Mouse (Mus musculus) limb, embryonic 12.5 days (tissue): ENCODE data around the gene Iqca. TPM values are rescaled to one million over a fixed set of nuclear protein-coding genes. Genes with fewer than 3 reads are reported as not detected.

ENCODE experiments used
- ATAC-seq: fragments of 200-750 bp; cut with Nextera tagmentation; 2 replicates; pipeline ENCODE4 v1.8.0; 2017; ENCODE audit warnings: low read depth, moderate TSS enrichment; ENCODE audit not compliant: insufficient number of reproducible peaks, insufficient read depth, low FRiP score, low TSS enrichment
- H3K27ac ChIP-seq: fragments of 300-500 bp; sonication (generic); 2 replicates; pipeline ENCODE4 v1.5.1; 2016; ENCODE audit warnings: mild to moderate bottlenecking, moderate library complexity
- H3K27me3 ChIP-seq: fragments of 300-500 bp; sonication (generic); 2 replicates; pipeline ENCODE4 v1.6.1; 2016; ENCODE audit warnings: mild to moderate bottlenecking, moderate library complexity
- H3K36me3 ChIP-seq: fragments of 300-500 bp; sonication (generic); 2 replicates; pipeline ENCODE4 v1.6.1; 2016; ENCODE audit warnings: mild to moderate bottlenecking, moderate library complexity
- H3K4me1 ChIP-seq: fragments of 300-500 bp; sonication (generic); replicated peaks from 2 replicates; pipeline ENCODE4 v1.6.1; 2016
- H3K4me2 ChIP-seq: fragments of 300-500 bp; sonication (generic); 2 replicates; pipeline ENCODE4 v1.6.1; 2016; ENCODE audit warnings: mild to moderate bottlenecking, moderate library complexity
- H3K4me3 ChIP-seq: fragments of 300-500 bp; sonication (generic); replicated peaks from 2 replicates; pipeline ENCODE4 v1.5.1; 2016; ENCODE audit warnings: mild to moderate bottlenecking
- H3K9ac ChIP-seq: fragments of 300-500 bp; sonication (generic); replicated peaks from 2 replicates; pipeline ENCODE4 v1.6.1; 2016; ENCODE audit warnings: mild to moderate bottlenecking, moderate library complexity
- H3K9me3 ChIP-seq: fragments of 300-500 bp; sonication (generic); 2 replicates; pipeline ENCODE4 v1.6.1; 2016; ENCODE audit warnings: mild to moderate bottlenecking, moderate library complexity
- WGBS: fragments of 180-500 bp; shearing (Covaris S2); methylation state at CpG from one replicate; pipeline ENCODE4 v1.1.7; 2016; 5-methylcytosine and 5-hydroxymethylcytosine counted together
- polyA plus RNA-seq: library from polyadenylated mRNA; unstranded; fragments of >200 nt; fragmentation: Nextera tagmentation; extraction: Ambion mirVana; gene quantifications from 2 replicates; pipeline ENCODE4 v1.2.1, GENCODE M21; 2016

Iqca gene
- polyA plus RNA-seq, 1 experiment from 2014 or later = not detected

DNA sequence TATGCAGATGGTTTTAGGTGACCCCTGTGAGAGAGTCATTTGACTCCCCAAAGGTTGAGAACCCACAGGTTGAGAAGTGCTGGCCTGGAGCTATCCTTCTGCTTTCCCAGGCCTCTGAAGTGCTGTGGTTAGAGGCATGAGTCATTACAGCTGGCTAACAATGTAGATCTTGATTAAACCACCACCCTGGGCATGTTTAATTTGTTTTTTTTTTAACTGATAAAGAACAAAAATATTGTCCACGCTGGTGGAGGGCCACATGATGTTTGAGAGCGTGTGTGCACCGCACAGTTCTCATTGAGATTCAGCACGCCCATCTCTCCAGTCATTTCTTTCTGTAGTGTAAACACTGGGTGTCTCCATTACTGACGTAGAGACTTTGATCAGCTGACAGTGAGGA, 24.8 kb upstream of the Iqca start:
- no peak for ATAC-seq
- no peak overlapping the region for H3K27ac ChIP-seq
- H3K9me3 ChIP-seq = no peaks in the 10 kb centered on the region
- WGBS = 70% methylated on average over 5 of the region's 5 CpGs
- H3K4me3 ChIP-seq = no peak overlapping the region
- no peak overlapping the region for H3K9ac ChIP-seq
- no peaks in the 10 kb centered on the region for H3K36me3 ChIP-seq
- H3K4me2 ChIP-seq = no peak overlapping the region
- peaks cover 30% of the 10 kb centered on the region for H3K4me1 ChIP-seq
- peaks cover 22% of the 10 kb centered on the region for H3K27me3 ChIP-seq

DNA sequence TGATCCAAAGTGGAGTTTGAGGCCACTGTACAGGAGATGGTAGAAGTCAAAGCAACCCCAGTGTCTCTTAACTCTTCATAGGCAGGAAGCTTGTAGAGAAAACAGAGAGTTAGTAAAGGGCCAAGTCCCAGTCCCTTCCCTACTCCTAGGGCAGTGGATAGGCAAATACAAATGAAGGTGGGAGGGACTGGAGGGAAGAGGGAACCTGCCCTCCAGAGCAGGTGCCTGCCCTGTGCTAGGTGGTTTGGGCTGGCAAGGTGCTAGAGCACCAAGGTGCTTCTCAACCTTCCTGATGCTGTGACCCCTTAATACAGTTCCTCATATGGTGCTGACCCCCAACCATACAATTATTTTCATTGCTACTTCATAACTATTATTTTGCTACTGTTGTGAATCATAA, 24.4 kb upstream of the Iqca start:
- Histone ChIP-seq H3K4me2 (no peak overlapping the region), H3K27ac (no peak overlapping the region), H3K36me3 (no peaks in the 10 kb centered on the region), H3K9ac (no peak overlapping the region), H3K4me1 (peaks cover 30% of the 10 kb centered on the region), H3K9me3 (no peaks in the 10 kb centered on the region), H3K4me3 (no peak overlapping the region), H3K27me3 (peaks cover 22% of the 10 kb centered on the region)
- no peak for ATAC-seq

DNA sequence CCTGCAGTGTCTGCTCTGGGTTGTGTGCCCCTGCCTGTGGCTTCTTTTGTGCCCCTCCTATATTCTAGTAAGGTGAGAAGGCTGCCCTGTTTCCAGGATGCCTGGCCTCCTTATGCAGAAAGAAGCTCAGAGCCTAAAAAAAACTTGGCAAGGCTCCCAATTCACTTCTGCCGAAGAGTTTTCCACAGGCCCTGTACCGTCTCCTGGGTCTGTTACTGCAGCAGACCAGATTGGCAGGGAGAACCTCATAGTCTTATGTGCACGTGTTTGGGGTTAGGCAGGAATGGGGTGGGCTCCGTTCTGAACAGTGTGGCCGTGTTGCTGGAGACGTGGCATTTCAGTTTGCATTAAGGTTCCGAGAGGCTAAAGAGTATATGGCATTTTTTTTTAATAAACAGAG, 23.0 kb upstream of the Iqca start:
- peak; percentile 61; the same call in 1 of the 2 replicates for ATAC-seq
- 38% methylated on average over 7 of the region's 7 CpGs for WGBS
- Histone ChIP-seq H3K9ac (no peak overlapping the region), H3K4me1 (peaks cover 30% of the 10 kb centered on the region), H3K4me2 (no peak overlapping the region), H3K27ac (peak overlapping the region; percentile 42; the same call in 1 of the 2 replicates), H3K4me3 (no peak overlapping the region), H3K27me3 (peaks cover 22% of the 10 kb centered on the region), H3K36me3 (no peaks in the 10 kb centered on the region), H3K9me3 (no peaks in the 10 kb centered on the region)

DNA sequence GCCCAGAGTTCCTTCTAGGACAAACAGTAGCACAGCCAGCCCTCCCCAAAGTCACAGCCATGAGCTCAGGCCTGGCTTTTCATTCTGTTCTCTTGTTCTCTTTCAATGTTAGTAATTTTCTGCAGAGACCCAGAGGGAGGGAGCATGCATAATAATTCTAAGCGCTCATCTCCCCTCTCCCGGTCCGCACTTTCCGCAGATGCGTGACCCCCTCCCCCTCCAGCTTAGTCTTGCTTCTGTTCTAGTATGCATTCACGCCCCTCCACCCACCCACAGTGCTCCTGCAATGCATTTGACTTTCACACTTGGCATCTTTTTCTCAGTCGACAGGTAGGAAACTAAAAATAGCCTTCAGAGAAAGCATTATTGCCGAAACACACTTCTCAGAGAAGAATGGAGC, 21.1 kb upstream of the Iqca start:
- H3K9me3 ChIP-seq = no peaks in the 10 kb centered on the region
- no peak overlapping the region for H3K4me2 ChIP-seq
- H3K27ac ChIP-seq = no peak overlapping the region
- 61% methylated on average over 8 of the region's 8 CpGs for WGBS
- H3K9ac ChIP-seq = no peak overlapping the region
- H3K36me3 ChIP-seq = no peaks in the 10 kb centered on the region
- peaks cover 30% of the 10 kb centered on the region for H3K4me1 ChIP-seq
- no peak for ATAC-seq
- no peak overlapping the region for H3K4me3 ChIP-seq
- H3K27me3 ChIP-seq = peaks cover 17% of the 10 kb centered on the region

DNA sequence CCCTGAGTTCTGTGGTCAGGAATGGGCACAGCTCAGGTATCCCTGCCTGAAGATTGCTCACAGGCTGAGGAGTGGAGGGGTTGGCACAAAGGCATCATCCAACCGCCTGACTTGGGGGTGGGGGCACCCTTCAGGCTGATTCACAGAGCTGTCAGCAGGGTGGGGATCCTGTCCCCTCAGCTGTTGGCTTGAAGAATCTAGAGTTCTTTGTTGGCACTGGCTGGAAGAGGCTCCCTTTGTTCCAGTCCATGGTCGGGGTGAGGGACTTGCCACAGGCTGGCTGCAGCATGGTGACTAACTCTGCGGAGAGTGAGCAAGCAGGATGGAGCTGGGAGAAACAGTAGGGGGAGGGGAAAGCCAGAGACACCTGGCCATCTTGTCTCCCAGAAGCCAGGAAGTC, 11.1 kb upstream of the Iqca start:
- Histone ChIP-seq H3K4me1 (peaks cover 33% of the 10 kb centered on the region), H3K4me3 (no peak overlapping the region), H3K27ac (no peak overlapping the region), H3K27me3 (no peaks in the 10 kb centered on the region; the same call in 1 of the 2 replicates), H3K9ac (no peak overlapping the region), H3K4me2 (no peak overlapping the region), H3K9me3 (no peaks in the 10 kb centered on the region), H3K36me3 (no peaks in the 10 kb centered on the region)
- no peak for ATAC-seq
- WGBS = 55% methylated on average over 3 of the region's 3 CpGs

DNA sequence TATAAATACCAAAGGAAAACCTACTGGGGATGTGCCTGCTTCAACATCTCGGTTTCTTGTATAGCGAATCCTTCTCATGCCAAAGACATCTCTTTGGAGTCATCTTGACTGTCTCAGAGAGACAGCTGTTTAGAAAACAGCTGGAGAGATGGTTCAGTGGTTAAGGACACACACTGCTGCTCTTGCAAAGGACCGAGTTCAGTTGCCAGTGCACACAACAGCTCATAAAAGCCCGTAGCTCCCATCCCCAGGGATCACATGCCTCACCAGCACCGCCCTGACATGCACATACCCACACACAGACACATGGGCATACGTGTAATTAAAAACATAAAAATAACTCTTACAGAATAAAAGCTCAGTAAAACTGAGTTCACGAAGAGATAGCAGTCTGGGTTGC, 10.0 kb upstream of the Iqca start:
- no peak for ATAC-seq
- peaks cover 33% of the 10 kb centered on the region for H3K4me1 ChIP-seq
- H3K27me3 ChIP-seq = no peaks in the 10 kb centered on the region; the same call in 1 of the 2 replicates
- H3K9ac ChIP-seq = no peak overlapping the region
- WGBS = 61% methylated on average over 7 of the region's 7 CpGs
- H3K4me2 ChIP-seq = no peak overlapping the region
- no peaks in the 10 kb centered on the region for H3K9me3 ChIP-seq
- H3K27ac ChIP-seq = peak overlapping the region; percentile 67
- H3K36me3 ChIP-seq = no peaks in the 10 kb centered on the region
- H3K4me3 ChIP-seq = no peak overlapping the region

DNA sequence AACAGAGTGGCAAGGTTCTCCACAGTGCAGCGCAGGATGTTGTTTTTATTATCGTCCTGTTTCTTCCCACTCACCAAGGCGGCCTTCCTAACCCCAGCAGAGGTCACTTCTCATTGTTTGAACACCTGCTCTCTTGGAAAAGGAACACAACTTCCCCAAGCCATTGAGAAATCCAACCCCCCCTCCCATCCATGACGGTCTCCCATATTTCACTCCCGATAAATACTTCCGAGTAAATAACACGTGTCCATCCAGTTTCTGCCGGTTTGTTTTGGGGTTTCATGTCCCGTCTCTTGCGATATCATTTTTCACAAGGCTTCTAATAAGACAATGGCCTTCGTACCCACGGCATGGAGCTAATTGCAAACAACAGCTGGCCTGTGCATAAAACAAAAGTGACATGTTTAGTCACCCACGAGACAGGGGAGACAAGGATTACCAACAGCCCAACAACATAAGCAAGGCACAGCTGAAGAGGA, 9.2 kb upstream of the Iqca start:
- Histone ChIP-seq H3K36me3 (no peaks in the 10 kb centered on the region), H3K27ac (peak overlapping the region; percentile 67; the same call in 1 of the 2 replicates), H3K9me3 (no peaks in the 10 kb centered on the region), H3K4me3 (no peak overlapping the region), H3K4me2 (no peak overlapping the region), H3K4me1 (peaks cover 30% of the 10 kb centered on the region), H3K9ac (no peak overlapping the region), H3K27me3 (no peaks in the 10 kb centered on the region; the same call in 1 of the 2 replicates)
- 73% methylated on average over 13 of the region's 13 CpGs for WGBS
- ATAC-seq = no peak

DNA sequence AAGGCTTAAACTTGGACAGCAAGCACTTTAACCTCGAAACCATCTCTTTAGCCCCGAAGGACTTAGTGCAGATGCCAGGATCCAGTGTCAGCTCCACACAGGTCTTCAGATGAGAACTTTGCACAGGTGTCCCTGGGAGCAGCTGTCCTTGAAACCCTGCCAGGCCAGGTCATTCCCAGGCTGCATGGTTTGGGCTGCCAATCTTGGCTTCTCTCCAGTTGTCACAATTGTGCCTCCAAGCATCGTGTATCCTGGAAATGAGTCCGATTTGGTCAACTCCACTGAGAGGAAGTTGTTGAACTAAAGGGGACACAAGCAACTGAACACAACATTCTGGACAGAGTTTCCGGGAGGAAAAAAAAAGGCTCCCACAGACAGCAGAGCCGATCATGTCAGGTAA, 8.4 kb upstream of the Iqca start:
- Histone ChIP-seq H3K9ac (no peak overlapping the region), H3K27me3 (no peaks in the 10 kb centered on the region; the same call in 1 of the 2 replicates), H3K4me2 (no peak overlapping the region), H3K36me3 (no peaks in the 10 kb centered on the region), H3K4me3 (no peak overlapping the region), H3K9me3 (no peaks in the 10 kb centered on the region), H3K4me1 (peaks cover 30% of the 10 kb centered on the region), H3K27ac (no peak overlapping the region)
- 79% methylated on average over 6 of the region's 6 CpGs for whole genome bisulfite sequencing
- ATAC-seq = no peak

DNA sequence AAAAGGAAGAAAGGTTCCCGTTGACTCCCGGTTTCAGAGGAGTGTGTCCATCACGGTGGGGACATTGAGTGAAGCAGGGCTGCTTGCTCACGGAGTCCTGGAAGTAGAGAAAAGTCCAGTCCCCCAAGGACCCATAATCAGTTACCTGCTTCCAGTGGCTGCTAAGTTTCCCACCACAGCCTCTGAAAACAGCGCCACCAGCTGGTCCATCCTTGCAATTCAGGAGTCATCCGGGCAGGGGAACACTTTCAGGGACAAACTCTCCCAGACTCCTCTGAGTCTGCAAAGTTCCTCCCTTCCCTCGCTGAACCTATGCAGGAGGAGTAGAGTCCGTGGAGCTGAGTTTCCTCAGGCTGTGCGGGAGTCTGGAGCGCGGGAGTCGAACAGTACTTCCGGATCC, 6.7 kb upstream of the Iqca start:
- no peaks in the 10 kb centered on the region for H3K9me3 ChIP-seq
- no peaks in the 10 kb centered on the region for H3K36me3 ChIP-seq
- no peak overlapping the region for H3K4me3 ChIP-seq
- peaks cover 32% of the 10 kb centered on the region for H3K4me1 ChIP-seq
- no peak overlapping the region; the same call in 1 of the 2 replicates for H3K4me2 ChIP-seq
- H3K27ac ChIP-seq = no peak overlapping the region
- H3K27me3 ChIP-seq = no peaks in the 10 kb centered on the region; the same call in 1 of the 2 replicates
- H3K9ac ChIP-seq = no peak overlapping the region
- no peak for ATAC-seq
- 38% methylated on average over 13 of the region's 13 CpGs for WGBS

DNA sequence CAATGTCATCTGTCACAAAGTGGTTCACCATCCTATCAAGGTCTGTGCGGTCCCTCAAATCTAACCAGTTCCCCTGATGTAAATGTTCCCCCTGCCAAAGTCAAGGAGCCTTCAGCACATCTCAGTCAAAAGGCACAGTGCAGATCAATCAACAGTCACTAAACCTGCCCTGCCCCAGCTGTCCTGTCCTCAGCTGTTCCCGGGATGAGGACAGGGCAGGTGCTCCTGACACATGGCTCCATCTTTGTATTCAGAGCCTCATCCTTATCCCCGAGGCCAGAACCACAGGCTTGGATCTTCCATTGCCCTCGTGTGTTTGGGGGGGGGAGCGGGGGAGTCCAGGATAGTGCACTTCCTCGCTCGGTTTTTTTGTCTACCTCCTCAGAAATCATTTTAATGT, 3.4 kb upstream of the Iqca start:
- 64% methylated on average over 7 of the region's 7 CpGs for WGBS
- ATAC-seq = no peak

DNA sequence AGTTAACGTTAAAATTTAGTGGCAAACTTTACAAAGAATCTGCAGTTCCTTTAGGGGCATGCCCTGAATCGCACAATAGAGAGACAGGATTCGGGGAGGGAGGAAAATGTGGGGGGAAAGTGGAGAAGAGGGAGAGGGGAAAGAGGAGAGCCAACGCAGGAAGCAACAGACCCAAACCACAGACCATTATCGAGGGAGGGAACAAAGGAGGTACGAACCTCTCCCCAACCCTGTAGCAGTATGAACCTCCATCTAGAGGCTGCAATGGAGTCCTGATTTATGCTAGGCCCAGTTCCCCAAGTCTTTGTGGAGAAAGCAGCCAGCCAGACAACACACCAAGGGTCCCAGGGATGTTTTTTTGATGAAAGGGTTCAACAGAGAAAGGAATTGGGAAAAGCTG, 586 bp upstream of the Iqca start:
- peak overlapping the region; percentile 25 for H3K4me3 ChIP-seq
- peak overlapping the region; percentile 54 for H3K4me2 ChIP-seq
- peaks cover 8% of the 10 kb centered on the region; the same call in 1 of the 2 replicates for H3K27me3 ChIP-seq
- WGBS = 14% methylated on average over 6 of the region's 6 CpGs
- no peak for ATAC-seq
- peaks cover 26% of the 10 kb centered on the region for H3K4me1 ChIP-seq
- H3K27ac ChIP-seq = peak overlapping the region; percentile 74
- 0 out of 2 replicates have a peak overlapping the region, but pooled peaks have one; percentile 18 for H3K9ac ChIP-seq
- H3K36me3 ChIP-seq = no peaks in the 10 kb centered on the region
- H3K9me3 ChIP-seq = no peaks in the 10 kb centered on the region

More for the DNA sequence above, 3.4 kb upstream of the Iqca start:
- no peak overlapping the region for H3K4me3 ChIP-seq
- peaks cover 4% of the 10 kb centered on the region; the same call in 1 of the 2 replicates for H3K27me3 ChIP-seq
- H3K9ac ChIP-seq = no peak overlapping the region
- H3K4me2 ChIP-seq = no peak overlapping the region
- H3K27ac ChIP-seq = no peak overlapping the region
- H3K9me3 ChIP-seq = no peaks in the 10 kb centered on the region
- peaks cover 29% of the 10 kb centered on the region for H3K4me1 ChIP-seq
- no peaks in the 10 kb centered on the region for H3K36me3 ChIP-seq

DNA sequence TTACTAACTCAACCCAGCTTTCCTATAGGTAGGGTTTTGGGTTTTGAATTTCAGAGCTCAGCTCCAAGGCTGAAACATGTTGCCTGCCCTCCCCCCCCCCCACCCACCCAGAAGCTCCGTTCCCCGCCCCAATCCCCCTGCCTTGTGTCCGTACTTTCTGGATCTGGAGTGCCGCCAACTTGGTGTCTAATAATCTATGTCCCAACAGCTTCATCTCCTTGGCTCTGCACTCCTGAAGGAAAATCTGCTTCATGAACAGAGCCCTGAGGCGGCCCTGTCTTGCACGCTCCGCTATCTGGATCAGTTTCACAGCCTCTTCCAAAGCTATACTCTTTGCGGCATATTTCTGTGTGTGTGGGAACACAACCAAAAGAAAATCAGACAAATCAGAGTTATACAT, 13.5 kb downstream of the Iqca start:
- 57% methylated on average over 8 of the region's 8 CpGs for WGBS

More for the DNA sequence above, 13.5 kb downstream of the Iqca start:
- peaks cover 12% of the 10 kb centered on the region for H3K4me1 ChIP-seq
- H3K4me3 ChIP-seq = no peak overlapping the region
- no peak overlapping the region for H3K4me2 ChIP-seq
- no peaks in the 10 kb centered on the region for H3K9me3 ChIP-seq
- peaks cover 9% of the 10 kb centered on the region; the same call in 1 of the 2 replicates for H3K27me3 ChIP-seq
- H3K27ac ChIP-seq = 0 out of 2 replicates have a peak overlapping the region, but pooled peaks have one; percentile 2
- H3K36me3 ChIP-seq = no peaks in the 10 kb centered on the region
- ATAC-seq = no peak
- H3K9ac ChIP-seq = no peak overlapping the region
